Mouse (Mus musculus) E14TG2a.4 (cell line): ENCODE results near the gene Sdcbp2.

Experiments used
- CTCF ChIP-seq: conservative IDR thresholded peaks from 2 replicates; pipeline ENCODE4 v1.5.1; 2014; ENCODE audit warnings: low read length
- NANOG ChIP-seq: IDR thresholded peaks from 2 replicates; pipeline ENCODE4 v1.6.1; 2014; ENCODE audit warnings: borderline replicate concordance, low read length, mixed read lengths
- POU5F1 ChIP-seq: IDR thresholded peaks from 2 replicates; pipeline ENCODE4 v1.6.1; 2014; ENCODE audit warnings: low read length, borderline replicate concordance

GRCm38 (mm10) chr2:151564006-151564405 is 8.4 kb upstream of the Sdcbp2 start:
- TF ChIP-seq CTCF = no peak
- no peak for TF ChIP-seq POU5F1
- TF ChIP-seq NANOG = no peak
